Mouse (Mus musculus) layer of hippocampus, adult 8-10 months (tissue): ENCODE data around the gene Olfr586. TPM values are rescaled to one million over a fixed set of nuclear protein-coding genes. Genes with fewer than 3 reads are reported as not detected.

ENCODE experiments used
- DNase-seq, 2 experiments: peaks; one replicate each; pipeline ENCODE4 v3.0.0; 2022; ENCODE audit warnings: low spot score in 2 of 2
- total RNA-seq, 4 experiments: library from RNA; stranded (reverse); gene quantifications; 2 replicates each; pipeline ENCODE4 v1.2.4; 2022

Olfr586 gene
- total RNA-seq: not detected

DNA sequence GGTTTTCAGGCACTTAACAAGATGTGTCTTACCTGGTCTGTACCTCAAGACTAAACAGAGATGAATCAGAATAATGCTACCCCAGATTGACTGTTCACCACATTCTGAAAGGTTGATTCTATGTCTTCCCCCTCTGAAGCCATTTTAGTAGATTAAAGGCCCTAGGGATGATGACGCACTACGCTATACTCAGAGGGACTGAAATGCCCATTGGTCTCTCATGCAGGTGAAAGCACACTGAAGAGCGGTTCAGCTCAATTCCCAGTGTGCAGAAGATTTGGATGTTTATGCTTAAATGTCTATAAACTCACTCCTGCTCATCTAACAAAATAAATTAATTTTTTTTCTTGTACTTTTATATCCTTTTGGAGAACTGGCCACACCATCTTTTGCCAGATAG is at the start of gene Olfr586:
TSS of gene Olfr586 (minus strand) at position 101 of the 400 bp plus-strand sequence.
- no peak for DNase-seq

DNA sequence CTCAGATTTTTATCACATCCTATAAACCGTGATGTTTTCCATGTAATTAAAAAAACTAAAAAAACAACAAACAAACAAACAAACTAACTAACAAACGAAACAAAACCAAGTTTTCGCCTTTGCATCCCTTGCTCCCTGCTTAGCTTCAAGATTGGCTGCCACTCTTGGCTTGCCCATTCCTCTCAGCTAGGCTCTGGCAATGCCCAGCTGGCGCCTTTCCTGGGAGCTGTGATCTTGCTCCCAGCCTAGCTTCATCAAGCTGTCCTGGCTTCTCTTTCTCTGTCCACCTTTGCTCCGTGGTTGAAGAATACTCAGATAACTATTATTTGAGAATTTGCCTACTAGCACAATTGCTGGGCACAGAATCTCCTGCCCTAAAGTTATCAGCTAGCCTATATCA is 44.3 kb upstream of the Olfr586 start:
- DNase-seq: no peak

DNA sequence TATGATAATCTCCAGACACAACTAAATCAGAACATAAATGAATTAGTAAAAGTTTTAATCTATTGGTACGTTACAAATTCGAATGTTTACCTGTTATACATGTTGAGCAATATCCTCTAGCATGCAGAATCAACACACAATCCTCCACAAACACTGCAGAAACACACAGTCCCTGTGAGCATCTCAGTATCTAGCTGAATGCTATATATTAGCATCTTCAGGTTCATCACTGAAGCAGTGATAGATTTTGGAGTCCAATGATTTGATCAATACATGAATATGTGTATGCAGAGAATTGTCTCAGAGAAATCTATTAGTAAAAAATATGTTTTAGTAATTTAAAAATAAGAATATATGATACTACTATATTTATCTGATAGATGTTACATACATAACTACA is 30.8 kb upstream of the Olfr586 start, which contains the start of gene Olfr589:
TSS of gene Olfr589 (minus strand) at position 101 of the 400 bp plus-strand sequence.
- no peak for DNase-seq

DNA sequence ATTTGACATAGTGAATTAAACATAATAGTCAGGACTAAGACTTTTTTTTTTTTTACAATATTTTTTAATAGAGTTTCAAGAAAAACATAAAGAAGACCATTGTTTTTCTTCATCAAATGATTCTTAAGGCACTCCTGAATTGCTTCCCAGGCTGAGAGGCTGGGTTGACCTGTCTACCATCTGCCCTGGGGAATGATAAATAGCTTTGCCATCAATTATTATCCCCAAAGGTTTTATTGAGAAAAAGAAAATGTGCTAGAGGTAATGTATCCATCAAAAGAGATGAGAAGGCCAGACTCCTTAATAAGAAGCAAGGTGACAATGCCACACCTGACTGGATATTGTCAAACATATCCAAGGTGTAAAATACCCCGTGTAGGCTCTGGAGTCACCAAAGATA is 15.1 kb upstream of the Olfr586 start, which contains the start of gene Olfr588-ps1:
TSS of gene Olfr588-ps1 (plus strand) at position 301 of the 400 bp plus-strand sequence.
- no peak for DNase-seq

DNA sequence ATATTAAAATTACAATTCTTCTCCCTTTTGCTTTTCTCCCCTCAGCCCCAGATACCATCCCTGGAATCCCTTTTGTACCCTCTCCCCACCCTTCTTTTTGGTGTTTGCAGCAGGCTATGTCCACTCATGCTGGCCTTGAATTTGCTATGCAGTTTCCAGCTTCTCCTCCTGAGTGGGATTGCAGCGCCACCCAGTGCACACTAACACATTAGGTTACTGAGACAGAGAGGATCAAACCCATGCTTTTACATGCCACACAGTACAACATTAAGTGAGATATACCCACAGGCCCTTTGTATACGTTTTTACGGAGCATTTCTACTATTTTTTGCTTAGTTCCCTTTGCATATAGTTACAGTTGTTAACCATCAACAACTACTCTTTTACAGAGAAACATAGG is 6.0 kb downstream of the Olfr586 start:
- DNase-seq: no peak

DNA sequence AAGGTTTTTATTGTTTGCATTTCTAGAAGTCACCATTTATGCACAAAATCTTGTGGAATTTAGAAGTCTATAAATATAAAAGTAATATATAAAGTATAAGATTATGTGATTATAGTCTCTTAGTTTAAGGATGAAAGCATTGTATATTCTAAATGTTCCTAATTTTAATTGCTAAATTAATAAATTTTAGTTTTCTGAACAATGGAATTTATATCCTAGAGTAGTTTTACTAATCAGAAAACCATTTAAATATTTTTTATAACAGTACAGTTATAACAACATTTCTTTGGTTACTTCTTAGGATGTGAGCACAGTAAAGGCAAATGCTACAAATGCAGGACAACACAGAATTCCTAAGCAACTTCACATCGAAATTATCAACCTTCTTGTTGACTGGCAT is 28.0 kb downstream of the Olfr586 start, which contains the start of gene Olfr585:
TSS of gene Olfr585 (plus strand) at position 301 of the 400 bp plus-strand sequence.
- no peak for DNase-seq

DNA sequence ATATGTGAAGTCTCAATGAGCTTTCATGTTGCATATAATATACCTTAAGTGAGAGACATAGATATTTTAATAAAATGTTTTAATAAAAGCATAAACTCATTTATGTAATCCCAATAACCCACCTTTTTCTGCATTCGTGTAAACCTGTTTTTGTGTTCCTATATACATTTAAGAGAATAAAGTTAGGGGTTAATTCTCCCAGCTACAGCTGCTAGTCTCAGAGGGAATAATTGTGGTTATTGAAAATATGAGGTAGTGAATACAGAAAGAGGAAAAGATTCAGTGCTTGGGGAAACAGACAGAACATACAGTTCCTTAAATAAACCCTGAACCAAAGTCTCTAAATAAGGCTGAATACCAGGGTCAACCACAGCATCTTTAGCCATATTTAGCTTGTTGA is 43.9 kb downstream of the Olfr586 start, which contains the start of gene Olfr584:
TSS of gene Olfr584 (plus strand) at position 301 of the 400 bp plus-strand sequence.
- DNase-seq: no peak

Other genes starting within 250 kb of the Olfr586 start
- not detected for gene Olfr568, start 248.5 kb downstream of the Olfr586 start, total RNA-seq
- not detected for gene Olfr569, start 234.8 kb downstream of the Olfr586 start, total RNA-seq
- gene Olfr570, start 231.1 kb downstream of the Olfr586 start, total RNA-seq: not detected
- gene Olfr571, start 208.1 kb downstream of the Olfr586 start, total RNA-seq: not detected
- gene Olfr572, start 201.2 kb downstream of the Olfr586 start, total RNA-seq: not detected
- not detected for gene Olfr573-ps1, start 183.1 kb downstream of the Olfr586 start, total RNA-seq
- gene Olfr574, start 177.2 kb downstream of the Olfr586 start, total RNA-seq: not detected
- gene Olfr575, start 166.9 kb downstream of the Olfr586 start, total RNA-seq: not detected
- gene Olfr576, start 163.0 kb downstream of the Olfr586 start, total RNA-seq: not detected
- gene Olfr577, start 149.7 kb downstream of the Olfr586 start, total RNA-seq: not detected
- not detected for gene Olfr578, start 136.3 kb downstream of the Olfr586 start, total RNA-seq
- not detected for gene Olfr582, start 87.6 kb downstream of the Olfr586 start, total RNA-seq
- gene Olfr583, start 74.3 kb downstream of the Olfr586 start, total RNA-seq: not detected
- gene Olfr584, start 43.8 kb downstream of the Olfr586 start, total RNA-seq: not detected
- gene Olfr585, start 27.9 kb downstream of the Olfr586 start, total RNA-seq: not detected
- not detected for gene Olfr588-ps1, start 15.2 kb upstream of the Olfr586 start, total RNA-seq
- gene Olfr589, start 30.7 kb upstream of the Olfr586 start, total RNA-seq: not detected
- not detected for gene Olfr591, start 52.7 kb upstream of the Olfr586 start, total RNA-seq
- not detected for gene Olfr592, start 59.2 kb upstream of the Olfr586 start, total RNA-seq
- gene Olfr593, start 86.2 kb upstream of the Olfr586 start, total RNA-seq: not detected
- gene Olfr594, start 91.4 kb upstream of the Olfr586 start, total RNA-seq: not detected
- gene Usp17ld, start 126.9 kb upstream of the Olfr586 start, total RNA-seq: not detected
- not detected for gene Olfr596, start 180.0 kb upstream of the Olfr586 start, total RNA-seq
- not detected for gene Olfr597, start 190.7 kb upstream of the Olfr586 start, total RNA-seq
- gene Olfr598, start 197.9 kb upstream of the Olfr586 start, total RNA-seq: not detected
- not detected for gene Olfr599, start 210.3 kb upstream of the Olfr586 start, total RNA-seq
- gene Olfr600, start 224.0 kb upstream of the Olfr586 start, total RNA-seq: not detected
- not detected for gene Olfr601, start 237.0 kb upstream of the Olfr586 start, total RNA-seq